9 mouse cellular contexts compared by ENCODE assay signal in genomic region chr15:100574378-100574777, GRCm38 (mm10). TPM values are rescaled to one million over a fixed set of nuclear protein-coding genes. Genes with fewer than 3 reads are reported as not detected.
DNase-seq lines count a peak whose midpoint lies in the region; ATAC-seq and TF ChIP-seq lines count a peak whose summit lies in the region.
"Had no signal": no experiment of that assay in that cellular context is flagged by ENCODE, and none has a peak within 500 bp of the region (broad histone marks: within the 10 kb centered on the region; RNA-seq: fewer than 3 reads in every experiment).

No protein-coding gene starts in this region.

- no peaks in the 10 kb centered on the region; the same call in 1 of the 2 replicates for H3K36me3 ChIP-seq in heart, embryonic 15.5 days
- H3K36me3 ChIP-seq in heart, embryonic 11.5 days (ENCODE audit: control insufficient read depth, insufficient read depth, low read length): no peaks in the 10 kb centered on the region
- H3K36me3 ChIP-seq in lung, embryonic 14.5 days (ENCODE audit: insufficient read depth): no peaks in the 10 kb centered on the region
- peaks cover 16% of the 10 kb centered on the region; the same call in 1 of the 2 replicates for H3K36me3 ChIP-seq in embryonic facial prominence, embryonic 13.5 days
- 0 out of 2 replicates have a peak, but pooled peaks cover 3% of the 10 kb centered on the region for H3K36me3 ChIP-seq in limb, embryonic 15.5 days

- no peak for ATAC-seq in heart, embryonic 15.5 days (replicated peaks; ENCODE audit: insufficient number of reproducible peaks, insufficient read depth, low FRiP score, low read depth)
- ATAC-seq in heart, embryonic 11.5 days (replicated peaks; ENCODE audit: insufficient number of reproducible peaks, low FRiP score, low TSS enrichment): no peak
- ATAC-seq in lung, embryonic 14.5 days (ENCODE audit: insufficient read depth): peak; percentile 35; the same call in 1 of the 2 replicates
- no peak for ATAC-seq in embryonic facial prominence, embryonic 13.5 days (ENCODE audit: insufficient number of reproducible peaks, insufficient read depth, low FRiP score, low TSS enrichment, low read depth)
- ATAC-seq in limb, embryonic 15.5 days (ENCODE audit: insufficient number of reproducible peaks, low FRiP score, low TSS enrichment, low read depth): no peak

- 62% methylated on average over 2 of the region's 2 CpGs for WGBS in heart, embryonic 15.5 days
- WGBS in heart, embryonic 11.5 days (ENCODE audit: insufficient replicate concordance): 58% methylated on average over 2 of the region's 2 CpGs
- 58% methylated on average over 2 of the region's 2 CpGs for WGBS in lung, embryonic 14.5 days
- WGBS in embryonic facial prominence, embryonic 13.5 days: 81% methylated on average over 2 of the region's 2 CpGs
- WGBS in limb, embryonic 15.5 days: 55% methylated on average over 2 of the region's 2 CpGs

- no peak for TF ChIP-seq CTCF in lung, embryonic 14.5 days (IDR thresholded peaks at IDR 0.05; ENCODE audit: low read depth)

- H3K4me2 ChIP-seq in heart, embryonic 15.5 days: peak overlapping the region; percentile 32
- H3K4me2 ChIP-seq in heart, embryonic 11.5 days: no peak overlapping the region
- no peak overlapping the region for H3K4me2 ChIP-seq in lung, embryonic 14.5 days
- no peak overlapping the region for H3K4me2 ChIP-seq in embryonic facial prominence, embryonic 13.5 days
- no peak overlapping the region for H3K4me2 ChIP-seq in limb, embryonic 15.5 days

- H3K4me1 ChIP-seq in heart, embryonic 15.5 days (replicated peaks): peaks cover 13% of the 10 kb centered on the region
- peaks cover 8% of the 10 kb centered on the region; the same call in 1 of the 2 replicates for H3K4me1 ChIP-seq in heart, embryonic 11.5 days (ENCODE audit: control insufficient read depth, insufficient read depth, low read length)
- peaks cover 14% of the 10 kb centered on the region for H3K4me1 ChIP-seq in lung, embryonic 14.5 days (ENCODE audit: insufficient read depth)
- H3K4me1 ChIP-seq in embryonic facial prominence, embryonic 13.5 days: peaks cover 20% of the 10 kb centered on the region
- peaks cover 17% of the 10 kb centered on the region for H3K4me1 ChIP-seq in limb, embryonic 15.5 days

- H3K27ac ChIP-seq in heart, embryonic 15.5 days: peak overlapping the region; percentile 59
- no peak overlapping the region for H3K27ac ChIP-seq in heart, embryonic 11.5 days (ENCODE audit: low read depth, low read length)
- H3K27ac ChIP-seq in lung, embryonic 14.5 days (ENCODE audit: low read depth): peak overlapping the region; percentile 58; the same call in 1 of the 2 replicates
- H3K27ac ChIP-seq in embryonic facial prominence, embryonic 13.5 days: peak overlapping the region; percentile 29
- 0 out of 2 replicates have a peak overlapping the region, but pooled peaks have one; percentile 27 for H3K27ac ChIP-seq in limb, embryonic 15.5 days

- no peaks in the 10 kb centered on the region for H3K27me3 ChIP-seq in heart, embryonic 15.5 days
- H3K27me3 ChIP-seq in heart, embryonic 11.5 days (ENCODE audit: control insufficient read depth, insufficient read depth, low read length): no peaks in the 10 kb centered on the region
- H3K27me3 ChIP-seq in lung, embryonic 14.5 days (ENCODE audit: insufficient read depth, low read length): no peaks in the 10 kb centered on the region
- no peaks in the 10 kb centered on the region for H3K27me3 ChIP-seq in embryonic facial prominence, embryonic 13.5 days
- no peaks in the 10 kb centered on the region for H3K27me3 ChIP-seq in limb, embryonic 15.5 days
- H3K27me3 ChIP-seq: CH12.LX had no signal

- DNase-seq in lung, embryonic 14.5 days: peak; percentile 41
- DNase-seq in lung, postnatal 36 days: no peak
- DNase-seq in thymus, postnatal 0 days (ENCODE audit: low spot score): no peak
- DNase-seq in adrenal gland, postnatal 10 days: no peak

- no peak overlapping the region for H3K9ac ChIP-seq in heart, embryonic 15.5 days
- H3K9ac ChIP-seq in heart, embryonic 11.5 days (ENCODE audit: low read depth, low read length): no peak overlapping the region
- H3K9ac ChIP-seq in lung, embryonic 14.5 days: peak overlapping the region; percentile 26; the same call in 1 of the 2 replicates
- H3K9ac ChIP-seq in embryonic facial prominence, embryonic 13.5 days: peak overlapping the region; percentile 1; the same call in 1 of the 2 replicates
- no peak overlapping the region for H3K9ac ChIP-seq in limb, embryonic 15.5 days

- no peaks in the 10 kb centered on the region for H3K9me3 ChIP-seq in heart, embryonic 15.5 days (replicated peaks)
- no peaks in the 10 kb centered on the region for H3K9me3 ChIP-seq in heart, embryonic 11.5 days (replicated peaks; ENCODE audit: control insufficient read depth, low read length)
- no peaks in the 10 kb centered on the region for H3K9me3 ChIP-seq in lung, embryonic 14.5 days (ENCODE audit: low read depth, low read length)
- no peaks in the 10 kb centered on the region for H3K9me3 ChIP-seq in embryonic facial prominence, embryonic 13.5 days
- no peaks in the 10 kb centered on the region for H3K9me3 ChIP-seq in limb, embryonic 15.5 days

- no peak overlapping the region for H3K4me3 ChIP-seq in heart, embryonic 15.5 days
- no peak overlapping the region for H3K4me3 ChIP-seq in heart, embryonic 11.5 days (ENCODE audit: low read depth, low read length)
- no peak overlapping the region for H3K4me3 ChIP-seq in lung, embryonic 14.5 days (ENCODE audit: low read depth, low read length)
- no peak overlapping the region for H3K4me3 ChIP-seq in embryonic facial prominence, embryonic 13.5 days
- no peak overlapping the region for H3K4me3 ChIP-seq in limb, embryonic 15.5 days

RNA-seq across cellular contexts. Expression of gene Tfcp2, which starts 22.6 kb away (rescaled TPM):
- polyA plus RNA-seq in heart, embryonic 15.5 days (2015; fragmentation: Nextera tagmentation; extraction: Ambion mirVana): 15.8 and 20.1 TPM in 2 replicates
- 15.4 and 18.9 TPM in 2 replicates for polyA plus RNA-seq in heart, embryonic 11.5 days (2014; fragmentation: Nextera tagmentation; extraction: Ambion mirVana)
- polyA plus RNA-seq in lung, embryonic 14.5 days (2014; fragmentation: Nextera tagmentation; extraction: Ambion mirVana): 23.0 and 25.5 TPM in 2 replicates
- 26.4 and 32.5 TPM in 2 replicates for polyA plus RNA-seq in embryonic facial prominence, embryonic 13.5 days (2015; fragmentation: Nextera tagmentation; extraction: Ambion mirVana)
- 24.9 and 25.4 TPM in 2 replicates for polyA plus RNA-seq in limb, embryonic 15.5 days (2015; fragmentation: Nextera tagmentation; extraction: Ambion mirVana)
- polyA plus RNA-seq in thymus, postnatal 0 days (2015; fragmentation: Nextera tagmentation; extraction: Ambion mirVana): 7.0 and 8.4 TPM in 2 replicates
- total RNA-seq in adrenal gland, postnatal 10 days (2021): 10 to 100 TPM; 18.1 to 24.6 TPM

RNA-seq across cellular contexts. Expression of gene Pou6f1, which starts 25.4 kb away (rescaled TPM):
- 4.3 and 5.1 TPM in 2 replicates for polyA plus RNA-seq in heart, embryonic 15.5 days (2015; fragmentation: Nextera tagmentation; extraction: Ambion mirVana)
- polyA plus RNA-seq in heart, embryonic 11.5 days (2014; fragmentation: Nextera tagmentation; extraction: Ambion mirVana): 2.3 and 3.1 TPM in 2 replicates
- polyA plus RNA-seq in lung, embryonic 14.5 days (2014; fragmentation: Nextera tagmentation; extraction: Ambion mirVana): 6.5 and 7.6 TPM in 2 replicates
- polyA plus RNA-seq in embryonic facial prominence, embryonic 13.5 days (2015; fragmentation: Nextera tagmentation; extraction: Ambion mirVana): 14.4 and 18.2 TPM in 2 replicates
- 4.9 and 7.4 TPM in 2 replicates for polyA plus RNA-seq in limb, embryonic 15.5 days (2015; fragmentation: Nextera tagmentation; extraction: Ambion mirVana)
- 18.7 and 21.6 TPM in 2 replicates for polyA plus RNA-seq in thymus, postnatal 0 days (2015; fragmentation: Nextera tagmentation; extraction: Ambion mirVana)
- 10 to 100 TPM; 22.0 to 29.0 TPM for total RNA-seq in adrenal gland, postnatal 10 days (2021)

RNA-seq across cellular contexts. Expression of gene Dazap2, which starts 40.8 kb away (rescaled TPM):
- 201 and 225 TPM in 2 replicates for polyA plus RNA-seq in heart, embryonic 15.5 days (2015; fragmentation: Nextera tagmentation; extraction: Ambion mirVana)
- 219 and 233 TPM in 2 replicates for polyA plus RNA-seq in heart, embryonic 11.5 days (2014; fragmentation: Nextera tagmentation; extraction: Ambion mirVana)
- 210 and 231 TPM in 2 replicates for polyA plus RNA-seq in lung, embryonic 14.5 days (2014; fragmentation: Nextera tagmentation; extraction: Ambion mirVana)
- 155 and 159 TPM in 2 replicates for polyA plus RNA-seq in embryonic facial prominence, embryonic 13.5 days (2015; fragmentation: Nextera tagmentation; extraction: Ambion mirVana)
- 166 and 185 TPM in 2 replicates for polyA plus RNA-seq in limb, embryonic 15.5 days (2015; fragmentation: Nextera tagmentation; extraction: Ambion mirVana)
- polyA plus RNA-seq in thymus, postnatal 0 days (2015; fragmentation: Nextera tagmentation; extraction: Ambion mirVana): 266 and 303 TPM in 2 replicates
- 100 to 1,000 TPM; 171 to 182 TPM for total RNA-seq in adrenal gland, postnatal 10 days (2021)

Comparison
In these comparisons a context has a peak if more than half of its experiments do, and no peak if none do; other contexts are left out.
1. H3K9ac ChIP-seq: peak in lung, embryonic 14.5 days (single experiment) and embryonic facial prominence, embryonic 13.5 days (single experiment); none in heart, embryonic 15.5 days (single experiment), heart, embryonic 11.5 days (single experiment) and limb, embryonic 15.5 days (single experiment).